Mouse (Mus musculus) layer of hippocampus, postnatal 25 days (tissue): ENCODE results near the gene Gm17631. TPM values are rescaled to one million over a fixed set of nuclear protein-coding genes. Genes with fewer than 3 reads are reported as not detected.
"Not testable (repeated sequence)": the region's sequence is repeated elsewhere in the genome, so short reads cannot be mapped to it uniquely, and the experiment has no call there.

Source experiments
- DNase-seq, 2 experiments: peaks; one replicate each; pipeline ENCODE4 v3.0.0; 2022; ENCODE audit warnings: mixed read lengths in 2 of 2, low spot score in 1 of 2; ENCODE audit errors: extremely low spot score in 1 of 2
- total RNA-seq, 2 experiments: library from RNA; stranded (reverse); gene quantifications; 2 replicates each; pipeline ENCODE4 v1.2.3; 2021

The Gm17631 gene
- total RNA-seq = not detected

DNA sequence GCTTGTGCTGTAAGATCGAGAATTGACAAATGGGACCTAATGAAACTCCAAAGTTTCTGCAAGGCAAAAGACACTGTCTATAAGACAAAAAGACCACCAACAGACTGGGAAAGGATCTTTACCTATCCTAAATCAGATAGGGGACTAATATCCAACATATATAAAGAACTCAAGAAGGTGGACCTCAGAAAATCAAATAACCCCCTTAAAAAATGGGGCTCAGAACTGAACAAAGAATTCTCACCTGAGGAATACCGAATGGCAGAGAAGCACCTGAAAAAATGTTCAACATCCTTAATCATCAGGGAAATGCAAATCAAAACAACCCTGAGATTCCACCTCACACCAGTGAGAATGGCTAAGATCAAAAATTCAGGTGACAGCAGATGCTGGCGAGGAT is at the start of gene Gm17631:
TSS of gene Gm17631 (plus strand) at position 301 of the 400 bp plus-strand sequence.
- DNase-seq = not testable (repeated sequence)

DNA sequence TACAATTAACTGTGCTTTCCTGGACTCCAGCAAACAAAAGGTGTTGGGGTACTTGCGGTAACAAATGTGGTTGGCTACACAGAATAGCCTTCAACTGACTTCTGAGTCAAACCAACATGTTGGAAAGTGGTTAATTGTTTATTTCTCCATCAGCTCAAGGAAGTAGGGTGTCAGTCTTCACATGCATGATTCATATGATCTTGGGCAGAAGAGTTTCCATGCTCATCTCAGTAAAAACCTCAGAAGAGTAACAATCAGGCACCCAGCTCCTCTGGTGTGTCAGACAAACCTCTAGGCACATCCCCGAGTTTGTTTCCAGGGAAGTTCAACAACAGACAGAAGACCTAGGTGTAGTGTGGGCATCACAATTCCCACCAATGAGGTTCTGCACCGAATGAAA is 44.7 kb upstream of the Gm17631 start:
- DNase-seq = no peak

DNA sequence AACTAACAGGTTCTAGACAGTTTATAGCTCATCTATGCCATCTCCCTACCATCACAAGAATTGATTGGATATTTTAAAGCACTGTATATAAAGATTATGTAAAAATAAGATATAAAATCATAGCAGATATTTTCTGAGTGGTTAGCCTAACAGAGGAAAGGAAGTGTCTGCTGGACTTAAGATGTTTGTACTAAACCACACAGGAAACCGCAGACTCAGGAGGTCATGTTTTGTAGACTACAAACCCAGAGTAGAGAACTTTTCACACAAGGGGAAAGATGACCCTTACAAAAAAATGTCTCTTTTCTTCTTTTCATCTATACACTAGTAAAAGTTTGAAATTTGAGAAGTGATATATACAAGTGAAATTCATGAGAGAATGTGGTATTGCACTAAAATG is 38.4 kb upstream of the Gm17631 start:
- no peak for DNase-seq

DNA sequence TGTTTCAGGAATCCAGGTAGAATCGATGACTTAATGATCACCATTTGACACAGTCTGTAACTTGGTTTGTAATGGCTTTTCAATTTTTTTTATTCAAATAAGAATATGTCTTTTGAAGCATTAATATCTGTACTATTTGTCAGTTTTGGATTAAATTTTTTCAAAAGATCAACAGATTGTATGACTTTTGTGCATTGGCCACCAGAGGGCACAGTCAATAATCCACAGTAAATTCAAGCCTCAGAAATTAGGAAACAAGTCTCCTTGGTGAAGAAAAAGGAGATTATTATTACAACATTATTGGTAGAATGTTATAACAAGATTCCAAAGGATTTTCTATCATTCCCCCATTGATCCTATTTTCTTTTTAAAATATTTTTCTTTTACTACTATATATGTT is 36.9 kb upstream of the Gm17631 start:
- no peak for DNase-seq

DNA sequence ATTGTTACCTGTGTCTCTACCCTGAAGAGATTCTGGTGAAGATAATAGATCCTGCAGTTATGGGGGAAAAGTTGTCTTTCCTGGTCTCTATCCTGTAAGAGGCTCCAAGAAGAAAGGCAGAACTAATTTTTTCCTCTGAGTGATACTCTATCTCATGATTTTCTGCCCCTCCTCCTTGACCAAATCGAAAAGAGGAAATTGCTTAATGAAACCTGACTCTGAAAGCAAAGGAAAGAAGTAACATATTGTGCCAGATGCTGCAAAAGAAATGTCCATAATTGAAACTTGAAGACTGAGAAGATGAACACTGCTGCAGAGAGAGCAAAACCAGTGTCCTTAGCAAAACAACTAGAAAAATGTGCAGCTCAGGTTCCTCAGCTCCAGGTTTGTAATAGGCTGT is 14.1 kb downstream of the Gm17631 start, which contains the start of gene Klra17:
TSS of gene Klra17 (minus strand) at position 124 of the 400 bp plus-strand sequence.
- no peak for DNase-seq

DNA sequence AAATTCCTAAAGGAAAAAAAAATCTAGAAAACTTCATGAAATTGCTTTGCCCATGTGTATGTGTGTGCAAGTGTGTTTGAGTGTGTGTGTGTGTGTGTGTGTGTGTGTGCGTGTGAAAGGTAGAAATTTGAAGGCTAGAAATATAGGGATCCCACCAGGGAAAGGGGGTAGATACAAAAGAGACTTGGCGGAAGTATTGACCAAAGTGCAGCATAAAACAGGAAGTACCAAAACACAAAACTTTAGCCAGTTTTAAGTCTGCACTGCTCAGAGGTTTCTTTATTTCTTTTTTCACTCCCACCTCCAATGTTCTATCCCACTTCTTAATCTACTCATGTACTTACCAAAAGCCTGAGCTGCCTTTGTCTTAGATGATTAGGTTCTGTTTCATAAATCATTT is 20.1 kb downstream of the Gm17631 start:
- no peak for DNase-seq

Other genes starting within 250 kb of the Gm17631 start
- gene Klrk1, start 238.8 kb upstream of the Gm17631 start, total RNA-seq = not detected
- not detected for gene Klrc3, start 219.3 kb upstream of the Gm17631 start, total RNA-seq
- not detected for gene Klrc2, start 202.0 kb upstream of the Gm17631 start, total RNA-seq
- gene Klrc1, start 183.7 kb upstream of the Gm17631 start, total RNA-seq = not detected
- not detected for gene Klri1, start 145.5 kb upstream of the Gm17631 start, total RNA-seq
- gene Klri2, start 122.2 kb upstream of the Gm17631 start, total RNA-seq = not detected
- not detected for gene Gm156, start 78.4 kb upstream of the Gm17631 start, total RNA-seq
- gene Klra17, start 14.0 kb downstream of the Gm17631 start, total RNA-seq = not detected
- not detected for gene Klra5, start 55.0 kb downstream of the Gm17631 start, total RNA-seq
- gene Klra6, start 164.3 kb downstream of the Gm17631 start, total RNA-seq = not detected
- gene Klra4, start 204.6 kb downstream of the Gm17631 start, total RNA-seq = not detected